Comparison of ENCODE assay signal across 7 mouse cellular contexts in genomic region chr8:85661995-85662394, GRCm38 (mm10). TPM values are rescaled to one million over a fixed set of nuclear protein-coding genes. Genes with fewer than 3 reads are reported as not detected.
DNase-seq lines count a peak whose midpoint lies in the region; ATAC-seq and TF ChIP-seq lines count a peak whose summit lies in the region.

No protein-coding gene starts in this region.

- ATAC-seq in neural tube, embryonic 15.5 days (ENCODE audit: low FRiP score) = no peak
- no peak for ATAC-seq in hindbrain, postnatal 0 days
- peak; percentile 64; the same call in 1 of the 2 replicates for ATAC-seq in limb, embryonic 13.5 days (ENCODE audit: low FRiP score, low read depth)

- no peak overlapping the region for H3K9ac ChIP-seq in neural tube, embryonic 15.5 days (replicated peaks)
- no peak overlapping the region for H3K9ac ChIP-seq in hindbrain, postnatal 0 days (replicated peaks; ENCODE audit: low read length)
- H3K9ac ChIP-seq in limb, embryonic 13.5 days = no peak overlapping the region

- H3K27me3 ChIP-seq in neural tube, embryonic 15.5 days (replicated peaks) = no peaks in the 10 kb centered on the region
- no peaks in the 10 kb centered on the region for H3K27me3 ChIP-seq in hindbrain, postnatal 0 days (ENCODE audit: insufficient read depth, low read length)
- H3K27me3 ChIP-seq in limb, embryonic 13.5 days = no peaks in the 10 kb centered on the region

- WGBS in neural tube, embryonic 15.5 days = 61% methylated on average over 5 of the region's 5 CpGs
- WGBS in hindbrain, postnatal 0 days = 54% methylated on average over 5 of the region's 5 CpGs
- 21% methylated on average over 5 of the region's 5 CpGs for WGBS in limb, embryonic 13.5 days

- H3K4me2 ChIP-seq in neural tube, embryonic 15.5 days = no peak overlapping the region
- no peak overlapping the region for H3K4me2 ChIP-seq in hindbrain, postnatal 0 days (ENCODE audit: low read depth, low read length)
- H3K4me2 ChIP-seq in limb, embryonic 13.5 days (replicated peaks) = no peak overlapping the region

- H3K27ac ChIP-seq in neural tube, embryonic 15.5 days (replicated peaks) = no peak overlapping the region
- H3K27ac ChIP-seq in hindbrain, postnatal 0 days = no peak overlapping the region
- H3K27ac ChIP-seq in limb, embryonic 13.5 days = no peak overlapping the region

- TF ChIP-seq CTCF in hindbrain, postnatal 0 days (IDR thresholded peaks at IDR 0.05; ENCODE audit: low read depth) = peak; percentile 65

- H3K36me3 ChIP-seq in neural tube, embryonic 15.5 days = 0 out of 2 replicates have a peak, but pooled peaks cover 3% of the 10 kb centered on the region
- no peaks in the 10 kb centered on the region for H3K36me3 ChIP-seq in hindbrain, postnatal 0 days (ENCODE audit: insufficient read depth, low read length)
- H3K36me3 ChIP-seq in limb, embryonic 13.5 days = peaks cover 4% of the 10 kb centered on the region; the same call in 1 of the 2 replicates

- no peaks in the 10 kb centered on the region for H3K4me1 ChIP-seq in neural tube, embryonic 15.5 days
- H3K4me1 ChIP-seq in hindbrain, postnatal 0 days (ENCODE audit: insufficient read depth, low read length) = no peaks in the 10 kb centered on the region
- H3K4me1 ChIP-seq in limb, embryonic 13.5 days = no peaks in the 10 kb centered on the region

- DNase-seq in neural tube, embryonic 10.5 days (ENCODE audit: extremely low spot score, low spot score) = peak; percentile 16
- peak; percentile 33 to 79 for DNase-seq in adrenal gland, adult (ENCODE audit: inconsistent age in 2 of 2, low spot score in 1 of 2)
- peak; percentile 66 for DNase-seq in embryo, embryonic 11 days
- peak; percentile 78 for DNase-seq in hindbrain, postnatal 0 days (ENCODE audit: low spot score)
- peak; percentile 65 to 70 for DNase-seq in right cerebral cortex, adult 2 months (ENCODE audit: low spot score in 2 of 2)

- no peak overlapping the region for H3K4me3 ChIP-seq in neural tube, embryonic 15.5 days (replicated peaks)
- H3K4me3 ChIP-seq in hindbrain, postnatal 0 days (ENCODE audit: low read length) = no peak overlapping the region
- no peak overlapping the region for H3K4me3 ChIP-seq in limb, embryonic 13.5 days

- H3K9me3 ChIP-seq in neural tube, embryonic 15.5 days (replicated peaks) = no peaks in the 10 kb centered on the region
- H3K9me3 ChIP-seq in hindbrain, postnatal 0 days (ENCODE audit: low read length) = no peaks in the 10 kb centered on the region
- H3K9me3 ChIP-seq in limb, embryonic 13.5 days = no peaks in the 10 kb centered on the region

RNA-seq across cellular contexts. Expression of gene Neto2, which starts 38.7 kb away (rescaled TPM):
- polyA plus RNA-seq in neural tube, embryonic 15.5 days (2015; fragmentation: Nextera tagmentation; extraction: Ambion mirVana) = 40.5 and 48.1 TPM in 2 replicates
- total RNA-seq in hindbrain, postnatal 0 days (2014; rRNA removed) = 111 and 122 TPM in 2 replicates
- 49.0 and 51.7 TPM in 2 replicates for polyA plus RNA-seq in hindbrain, postnatal 0 days (2015; fragmentation: Nextera tagmentation; extraction: Ambion mirVana)
- 9.6 and 11.3 TPM in 2 replicates for polyA plus RNA-seq in limb, embryonic 13.5 days (2015; fragmentation: Nextera tagmentation; extraction: Ambion mirVana)

Comparison
In these comparisons a context has a peak if more than half of its experiments do, and no peak if none do; other contexts are left out.
1. DNase-seq: peak in every context shown above with its lines; median percentile 78 in hindbrain, postnatal 0 days; 68 in right cerebral cortex, adult 2 months; 66 in embryo, embryonic 11 days; 56 in adrenal gland, adult; 16 in neural tube, embryonic 10.5 days.